Mouse (Mus musculus) kidney, adult 2 months (tissue): Measurements from ENCODE around the gene Cpm. TPM values are rescaled to one million over a fixed set of nuclear protein-coding genes. Genes with fewer than 3 reads are reported as not detected.

Source experiments
- DNase-seq: peaks from one replicate; pipeline ENCODE4 v3.0.0; 2021
- H3K27ac ChIP-seq: fragments of 200-500 bp; 2 replicates; pipeline ENCODE4 v1.5.1; 2012; ENCODE audit warnings: low read depth, low read length, control low read depth, inconsistent platforms; ENCODE audit not compliant: insufficient read depth
- H3K27me3 ChIP-seq: fragments of 200-500 bp; replicated peaks from 2 replicates; pipeline ENCODE4 v1.6.1; 2012; ENCODE audit warnings: mild to moderate bottlenecking, moderate library complexity, low read length, inconsistent platforms; ENCODE audit not compliant: control insufficient read depth, insufficient read depth
- H3K36me3 ChIP-seq: fragments of 200-500 bp; 2 replicates; pipeline ENCODE4 v1.6.1; 2012; ENCODE audit warnings: mild to moderate bottlenecking, moderate library complexity, low read length, inconsistent platforms; ENCODE audit not compliant: control insufficient read depth, insufficient read depth
- H3K4me1 ChIP-seq: fragments of 200-500 bp; 2 replicates; pipeline ENCODE4 v1.6.1; 2011; ENCODE audit warnings: low read length; ENCODE audit not compliant: control insufficient read depth, insufficient read depth
- H3K4me3 ChIP-seq: fragments of 200-500 bp; 2 replicates; pipeline ENCODE4 v1.5.1; 2011; ENCODE audit warnings: mild to moderate bottlenecking, low read depth, low read length, control low read depth; ENCODE audit not compliant: insufficient read depth
- CTCF ChIP-seq: fragments of 200-500 bp; conservative IDR thresholded peaks from 2 replicates; pipeline ENCODE4 v1.5.1; 2011; ENCODE audit warnings: low read depth, mild to moderate bottlenecking, control low read depth, low read length, moderate library complexity, mixed read lengths; ENCODE audit not compliant: insufficient read depth, insufficient read length
- POLR2A ChIP-seq: fragments of 200-500 bp; IDR thresholded peaks from one replicate; pipeline ENCODE4 v1.6.1; 2011; ENCODE audit warnings: low read depth, low read length, control low read depth
- WGBS: fragments of 180-500 bp; shearing (Covaris S2); methylation state at CpG from one replicate; pipeline ENCODE4 v1.1.7; 2018; 5-methylcytosine and 5-hydroxymethylcytosine counted together
- polyA plus RNA-seq: library from polyadenylated mRNA; depleted of rRNA; stranded (reverse); fragments of >200 nt; gene quantifications from 2 replicates; pipeline ENCODE4 v1.2.3, GENCODE M21; 2012

Gene Cpm
- polyA plus RNA-seq, 1 experiment = 37.2 TPM

DNA sequence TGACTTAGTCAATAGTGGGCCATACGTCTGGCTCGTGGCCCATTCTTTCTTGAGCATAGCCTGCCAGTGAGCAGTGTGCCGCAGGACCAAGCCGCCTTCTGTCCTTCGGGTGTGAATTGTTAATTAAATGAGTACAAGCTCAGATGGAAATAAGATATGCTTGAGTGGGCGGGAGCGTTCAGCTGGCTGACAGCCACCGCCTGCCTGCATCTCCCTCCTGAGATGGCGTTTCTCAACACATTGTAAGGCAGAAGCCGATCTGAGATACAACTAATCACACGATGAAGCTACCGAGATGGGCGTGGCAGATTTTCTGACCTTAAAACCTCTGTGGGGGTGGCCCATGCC lies 17.8 kb downstream of the Cpm start:
- TF ChIP-seq CTCF (no peak), POLR2A (no peak)
- Histone ChIP-seq H3K27ac (0 out of 2 replicates have a peak overlapping the region, but pooled peaks have one; percentile 30), H3K36me3 (no peaks in the 10 kb centered on the region), H3K27me3 (no peaks in the 10 kb centered on the region), H3K4me3 (no peak overlapping the region), H3K4me1 (no peaks in the 10 kb centered on the region)
- 25% methylated on average over 13 of the region's 13 CpGs for WGBS
- DNase-seq = peak; percentile 86

GRCm38 (mm10) chr10:117647964-117648472 lies 18.7 kb downstream of the Cpm start:
- no peak overlapping the region for H3K4me3 ChIP-seq
- 79% methylated on average over 2 of the region's 2 CpGs for WGBS
- H3K27me3 ChIP-seq = no peaks in the 10 kb centered on the region
- no peaks in the 10 kb centered on the region for H3K4me1 ChIP-seq
- TF ChIP-seq POLR2A (no peak), CTCF (no peak)
- H3K27ac ChIP-seq = no peak overlapping the region
- DNase-seq = no peak
- no peaks in the 10 kb centered on the region for H3K36me3 ChIP-seq

- Histone ChIP-seq H3K27ac (no peak overlapping the region), H3K27me3 (no peaks in the 10 kb centered on the region), H3K4me3 (no peak overlapping the region), H3K4me1 (no peaks in the 10 kb centered on the region), H3K36me3 (no peaks in the 10 kb centered on the region)
- 84% methylated on average over 3 of the region's 3 CpGs for WGBS
- DNase-seq = no peak
- no peak for TF ChIP-seq CTCF
- TF ChIP-seq POLR2A = no peak
These were observed 19.3 kb downstream of the Cpm start for GRCm38 (mm10) chr10:117648643-117649042.

- DNase-seq = peak; percentile 43
- 82% methylated on average over 11 of the region's 11 CpGs for WGBS
- no peak overlapping the region for H3K4me3 ChIP-seq
- no peaks in the 10 kb centered on the region for H3K4me1 ChIP-seq
- TF ChIP-seq CTCF = no peak
- no peak for TF ChIP-seq POLR2A
- no peaks in the 10 kb centered on the region for H3K36me3 ChIP-seq
- no peak overlapping the region for H3K27ac ChIP-seq
- H3K27me3 ChIP-seq = no peaks in the 10 kb centered on the region
These were observed 20.2 kb downstream of the Cpm start for GRCm38 (mm10) chr10:117649292-117650041.

DNA sequence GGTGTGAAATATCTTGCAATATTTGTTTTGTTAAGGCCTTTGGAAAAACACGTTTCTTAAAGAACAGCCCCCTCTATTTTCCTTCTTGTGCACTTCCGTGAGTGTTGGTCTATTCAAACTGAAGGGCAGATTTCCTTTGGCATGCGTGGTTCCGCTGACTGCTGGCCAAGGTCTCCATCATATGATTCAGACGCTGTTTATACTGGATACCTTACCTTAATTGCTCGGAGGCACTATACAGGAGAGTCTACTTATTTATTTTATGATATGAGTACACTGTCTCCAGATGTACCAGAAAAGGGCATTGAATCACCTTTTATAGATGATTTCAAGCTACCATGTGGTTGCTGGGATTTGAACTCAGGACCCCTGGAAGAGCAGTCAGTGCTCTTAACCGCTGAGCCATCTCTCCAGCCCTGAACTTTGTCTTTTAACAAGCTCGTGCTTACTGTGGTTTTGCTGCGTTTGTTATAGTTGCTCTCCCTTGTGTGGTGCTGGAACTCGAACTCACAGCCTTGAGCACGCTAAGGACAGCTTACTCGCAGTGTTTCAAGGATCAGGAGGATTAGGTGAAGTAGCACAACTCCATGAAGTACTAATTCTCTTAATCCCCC lies 20.8 kb downstream of the Cpm start:
- no peak overlapping the region for H3K4me3 ChIP-seq
- no peaks in the 10 kb centered on the region for H3K4me1 ChIP-seq
- no peaks in the 10 kb centered on the region for H3K27me3 ChIP-seq
- H3K27ac ChIP-seq = no peak overlapping the region
- TF ChIP-seq CTCF (no peak), POLR2A (no peak)
- 83% methylated on average over 12 of the region's 12 CpGs for WGBS
- no peaks in the 10 kb centered on the region for H3K36me3 ChIP-seq
- no peak for DNase-seq

- H3K4me3 ChIP-seq = no peak overlapping the region
- H3K4me1 ChIP-seq = no peaks in the 10 kb centered on the region
- no peaks in the 10 kb centered on the region for H3K36me3 ChIP-seq
- TF ChIP-seq CTCF = no peak
- no peak for TF ChIP-seq POLR2A
- 92% methylated on average over 7 of the region's 7 CpGs for WGBS
- DNase-seq = no peak
- no peaks in the 10 kb centered on the region for H3K27me3 ChIP-seq
- no peak overlapping the region for H3K27ac ChIP-seq
These were observed 21.4 kb downstream of the Cpm start for GRCm38 (mm10) chr10:117650725-117651124.
